Mouse (Mus musculus): ENCODE data around the gene Prex1. TPM values are rescaled to one million over a fixed set of nuclear protein-coding genes. Genes with fewer than 3 reads are reported as not detected.

Prex1 gene
- polyA plus RNA-seq, 1 experiment from 2014 or later, result 26.6 TPM

GRCm38 (mm10) chr2:166658380-166658779 is 55.3 kb downstream of the Prex1 start:
- Histone ChIP-seq H3K9me3 (ENCODE audit: control insufficient read depth, low read length) (no peaks in the 10 kb centered on the region), H3K4me3 (ENCODE audit: low read depth, low read length) (no peak overlapping the region), H3K9ac (ENCODE audit: low read depth, low read length) (no peak overlapping the region), H3K27me3 (replicated peaks; ENCODE audit: control insufficient read depth, insufficient read depth, low read length) (no peaks in the 10 kb centered on the region), H3K27ac (replicated peaks; ENCODE audit: low read depth, low read length) (no peak overlapping the region), H3K4me1 (ENCODE audit: control insufficient read depth, insufficient read depth, low read length) (peaks cover 18% of the 10 kb centered on the region), H3K36me3 (ENCODE audit: control insufficient read depth, insufficient read depth, low read length) (no peaks in the 10 kb centered on the region), H3K4me2 (ENCODE audit: low read depth, low read length) (no peak overlapping the region)
- 70% methylated on average over 3 of the region's 3 CpGs for WGBS
- ATAC-seq (ENCODE audit: low read depth) (no peak), DNase-seq (ENCODE audit: low spot score) (no peak)

GRCm38 (mm10) chr2:166657451-166658011 is 56.1 kb downstream of the Prex1 start:
- no peaks in the 10 kb centered on the region for H3K36me3 ChIP-seq (ENCODE audit: control insufficient read depth, insufficient read depth, low read length)

GRCm38 (mm10) chr2:166656630-166657029 is 57.0 kb downstream of the Prex1 start:
- no peak for DNase-seq (ENCODE audit: low spot score)
- H3K4me2 ChIP-seq (ENCODE audit: low read depth, low read length), result no peak overlapping the region; the same call in 1 of the 2 replicates

More at GRCm38 (mm10) chr2:166657451-166658011, 56.1 kb downstream of the Prex1 start:
- Histone ChIP-seq H3K27ac (replicated peaks; ENCODE audit: low read depth, low read length) (peak overlapping the region; percentile 58), H3K4me2 (ENCODE audit: low read depth, low read length) (no peak overlapping the region), H3K9me3 (ENCODE audit: control insufficient read depth, low read length) (no peaks in the 10 kb centered on the region), H3K4me1 (ENCODE audit: control insufficient read depth, insufficient read depth, low read length) (peaks cover 9% of the 10 kb centered on the region; the same call in 1 of the 2 replicates), H3K4me3 (ENCODE audit: low read depth, low read length) (no peak overlapping the region), H3K27me3 (replicated peaks; ENCODE audit: control insufficient read depth, insufficient read depth, low read length) (no peaks in the 10 kb centered on the region), H3K9ac (ENCODE audit: low read depth, low read length) (0 out of 2 replicates have a peak overlapping the region, but pooled peaks have one; percentile 6)
- 51% methylated on average over 10 of the region's 10 CpGs for WGBS
- ATAC-seq (ENCODE audit: low read depth) (no peak), DNase-seq (ENCODE audit: low spot score) (no peak)

GRCm38 (mm10) chr2:166655727-166656520 is 57.7 kb downstream of the Prex1 start:
- Histone ChIP-seq H3K36me3 (ENCODE audit: control insufficient read depth, insufficient read depth, low read length) (no peaks in the 10 kb centered on the region), H3K27ac (replicated peaks; ENCODE audit: low read depth, low read length) (no peak overlapping the region; the same call in 1 of the 2 replicates), H3K27me3 (replicated peaks; ENCODE audit: control insufficient read depth, insufficient read depth, low read length) (no peaks in the 10 kb centered on the region), H3K9me3 (ENCODE audit: control insufficient read depth, low read length) (no peaks in the 10 kb centered on the region), H3K4me3 (ENCODE audit: low read depth, low read length) (no peak overlapping the region), H3K4me1 (ENCODE audit: control insufficient read depth, insufficient read depth, low read length) (peaks cover 7% of the 10 kb centered on the region; the same call in 1 of the 2 replicates), H3K9ac (ENCODE audit: low read depth, low read length) (no peak overlapping the region), H3K4me2 (ENCODE audit: low read depth, low read length) (no peak overlapping the region; the same call in 1 of the 2 replicates)
- ATAC-seq (ENCODE audit: low read depth) (no peak; the same call in 1 of the 2 replicates), DNase-seq (ENCODE audit: low spot score) (no peak)
- WGBS, result 65% methylated on average over 11 of the region's 11 CpGs

More at GRCm38 (mm10) chr2:166656630-166657029, 57.0 kb downstream of the Prex1 start:
- no peak for ATAC-seq (ENCODE audit: low read depth)
- no peaks in the 10 kb centered on the region for H3K36me3 ChIP-seq (ENCODE audit: control insufficient read depth, insufficient read depth, low read length)
- H3K4me1 ChIP-seq (ENCODE audit: control insufficient read depth, insufficient read depth, low read length), result peaks cover 7% of the 10 kb centered on the region; the same call in 1 of the 2 replicates
- H3K27ac ChIP-seq (replicated peaks; ENCODE audit: low read depth, low read length), result peak overlapping the region; percentile 58
- WGBS, result 67% methylated on average over 4 of the region's 4 CpGs
- H3K9ac ChIP-seq (ENCODE audit: low read depth, low read length), result no peak overlapping the region
- no peak overlapping the region for H3K4me3 ChIP-seq (ENCODE audit: low read depth, low read length)
- no peaks in the 10 kb centered on the region for H3K9me3 ChIP-seq (ENCODE audit: control insufficient read depth, low read length)
- no peaks in the 10 kb centered on the region for H3K27me3 ChIP-seq (replicated peaks; ENCODE audit: control insufficient read depth, insufficient read depth, low read length)

GRCm38 (mm10) chr2:166655308-166655707 is 58.3 kb downstream of the Prex1 start:
- Histone ChIP-seq H3K27ac (replicated peaks; ENCODE audit: low read depth, low read length) (no peak overlapping the region), H3K4me3 (ENCODE audit: low read depth, low read length) (no peak overlapping the region), H3K4me2 (ENCODE audit: low read depth, low read length) (no peak overlapping the region), H3K9ac (ENCODE audit: low read depth, low read length) (no peak overlapping the region), H3K27me3 (replicated peaks; ENCODE audit: control insufficient read depth, insufficient read depth, low read length) (no peaks in the 10 kb centered on the region), H3K36me3 (ENCODE audit: control insufficient read depth, insufficient read depth, low read length) (no peaks in the 10 kb centered on the region), H3K4me1 (ENCODE audit: control insufficient read depth, insufficient read depth, low read length) (peaks cover 7% of the 10 kb centered on the region), H3K9me3 (ENCODE audit: control insufficient read depth, low read length) (no peaks in the 10 kb centered on the region)
- no peak for DNase-seq (ENCODE audit: low spot score)
- no peak for ATAC-seq (ENCODE audit: low read depth)
- 79% methylated on average over 4 of the region's 4 CpGs for WGBS

- Histone ChIP-seq H3K36me3 (ENCODE audit: control insufficient read depth, insufficient read depth, low read length) (no peaks in the 10 kb centered on the region), H3K27me3 (replicated peaks; ENCODE audit: control insufficient read depth, insufficient read depth, low read length) (no peaks in the 10 kb centered on the region), H3K27ac (replicated peaks; ENCODE audit: low read depth, low read length) (no peak overlapping the region), H3K4me2 (ENCODE audit: low read depth, low read length) (no peak overlapping the region), H3K9me3 (ENCODE audit: control insufficient read depth, low read length) (no peaks in the 10 kb centered on the region), H3K4me3 (ENCODE audit: low read depth, low read length) (no peak overlapping the region), H3K4me1 (ENCODE audit: control insufficient read depth, insufficient read depth, low read length) (peaks cover 7% of the 10 kb centered on the region), H3K9ac (ENCODE audit: low read depth, low read length) (no peak overlapping the region)
- no peak for DNase-seq (ENCODE audit: low spot score)
- 86% methylated on average over 4 of the region's 4 CpGs for WGBS
- no peak for ATAC-seq (ENCODE audit: low read depth)
Measured at GRCm38 (mm10) chr2:166654875-166655274, 58.8 kb downstream of the Prex1 start.

- 55% methylated on average over 3 of the region's 5 CpGs for WGBS
- no peak for DNase-seq (ENCODE audit: low spot score)
- ATAC-seq (ENCODE audit: low read depth), result peak; percentile 62
Measured at GRCm38 (mm10) chr2:166653564-166653963, 60.1 kb downstream of the Prex1 start.

GRCm38 (mm10) chr2:166652672-166653071 is 61.0 kb downstream of the Prex1 start:
- ATAC-seq (ENCODE audit: low read depth) (no peak), DNase-seq (ENCODE audit: low spot score) (no peak)
- WGBS, result 30% methylated on average over 4 of the region's 4 CpGs
- H3K4me1 ChIP-seq (ENCODE audit: control insufficient read depth, insufficient read depth, low read length), result peaks cover 7% of the 10 kb centered on the region
- H3K27ac ChIP-seq (replicated peaks; ENCODE audit: low read depth, low read length), result no peak overlapping the region
- H3K9me3 ChIP-seq (ENCODE audit: control insufficient read depth, low read length), result no peaks in the 10 kb centered on the region
- H3K9ac ChIP-seq (ENCODE audit: low read depth, low read length), result no peak overlapping the region
- no peak overlapping the region for H3K4me3 ChIP-seq (ENCODE audit: low read depth, low read length)
- H3K36me3 ChIP-seq (ENCODE audit: control insufficient read depth, insufficient read depth, low read length), result no peaks in the 10 kb centered on the region
- no peak overlapping the region for H3K4me2 ChIP-seq (ENCODE audit: low read depth, low read length)
- H3K27me3 ChIP-seq (replicated peaks; ENCODE audit: control insufficient read depth, insufficient read depth, low read length), result no peaks in the 10 kb centered on the region

More at GRCm38 (mm10) chr2:166653564-166653963, 60.1 kb downstream of the Prex1 start:
- Histone ChIP-seq H3K9me3 (ENCODE audit: control insufficient read depth, low read length) (no peaks in the 10 kb centered on the region), H3K9ac (ENCODE audit: low read depth, low read length) (no peak overlapping the region), H3K27ac (replicated peaks; ENCODE audit: low read depth, low read length) (no peak overlapping the region), H3K4me2 (ENCODE audit: low read depth, low read length) (no peak overlapping the region), H3K36me3 (ENCODE audit: control insufficient read depth, insufficient read depth, low read length) (no peaks in the 10 kb centered on the region), H3K27me3 (replicated peaks; ENCODE audit: control insufficient read depth, insufficient read depth, low read length) (no peaks in the 10 kb centered on the region), H3K4me3 (ENCODE audit: low read depth, low read length) (no peak overlapping the region), H3K4me1 (ENCODE audit: control insufficient read depth, insufficient read depth, low read length) (peaks cover 7% of the 10 kb centered on the region)
